Mouse (Mus musculus) kidney, embryonic 15.5 days (tissue): Measurements from ENCODE around the gene Zdhhc22. TPM values are rescaled to one million over a fixed set of nuclear protein-coding genes. Genes with fewer than 3 reads are reported as not detected.

Source experiments
- ATAC-seq: fragments of 200-750 bp; cut with Nextera tagmentation; replicated peaks from 2 replicates; pipeline ENCODE4 v1.8.0; 2017; ENCODE audit warnings: moderate TSS enrichment; ENCODE audit not compliant: low FRiP score
- H3K27ac ChIP-seq: fragments of 300-500 bp; sonication (generic); 2 replicates; pipeline ENCODE4 v1.5.1; 2015; ENCODE audit warnings: mild to moderate bottlenecking, inconsistent platforms
- H3K27me3 ChIP-seq: fragments of 300-500 bp; sonication (generic); 2 replicates; pipeline ENCODE4 v1.6.1; 2015; ENCODE audit warnings: inconsistent platforms
- H3K36me3 ChIP-seq: fragments of 300-500 bp; sonication (generic); 2 replicates; pipeline ENCODE4 v1.6.1; 2015; ENCODE audit warnings: inconsistent platforms
- H3K4me1 ChIP-seq: fragments of 300-500 bp; sonication (generic); 2 replicates; pipeline ENCODE4 v1.6.1; 2015; ENCODE audit warnings: inconsistent platforms
- H3K4me2 ChIP-seq: fragments of 300-500 bp; sonication (generic); 2 replicates; pipeline ENCODE4 v1.6.1; 2015; ENCODE audit warnings: moderate library complexity, mild to moderate bottlenecking, inconsistent platforms
- H3K4me3 ChIP-seq: fragments of 300-500 bp; sonication (generic); replicated peaks from 2 replicates; pipeline ENCODE4 v1.5.1; 2015; ENCODE audit warnings: mild to moderate bottlenecking, inconsistent platforms
- H3K9ac ChIP-seq: fragments of 300-500 bp; sonication (generic); 2 replicates; pipeline ENCODE4 v1.6.1; 2015; ENCODE audit warnings: mild to moderate bottlenecking, inconsistent platforms
- H3K9me3 ChIP-seq: fragments of 300-500 bp; sonication (generic); replicated peaks from 2 replicates; pipeline ENCODE4 v1.6.1; 2016; ENCODE audit warnings: inconsistent platforms
- WGBS: fragments of 180-500 bp; shearing (Covaris S2); methylation state at CpG from one replicate; pipeline ENCODE4 v1.1.7; 2015; ENCODE audit warnings: mixed read lengths; 5-methylcytosine and 5-hydroxymethylcytosine counted together
- polyA plus RNA-seq: library from polyadenylated mRNA; unstranded; fragments of >200 nt; fragmentation: Nextera tagmentation; extraction: Ambion mirVana; gene quantifications from 2 replicates; pipeline ENCODE4 v1.2.1, GENCODE M21; 2015

Gene Zdhhc22
- polyA plus RNA-seq, 1 experiment from 2014 or later = 0.08 TPM

- Histone ChIP-seq H3K36me3 (no peaks in the 10 kb centered on the region), H3K27ac (no peak overlapping the region), H3K4me1 (peaks cover 15% of the 10 kb centered on the region), H3K9me3 (no peaks in the 10 kb centered on the region), H3K4me2 (no peak overlapping the region), H3K27me3 (peaks cover 70% of the 10 kb centered on the region), H3K4me3 (no peak overlapping the region), H3K9ac (no peak overlapping the region)
- ATAC-seq = no peak
- WGBS = 28% methylated on average over 2 of the region's 2 CpGs
Observed at GRCm38 (mm10) chr12:86990755-86991110, 503 bp upstream of the Zdhhc22 start.

GRCm38 (mm10) chr12:86989378-86989777, 852 bp downstream of the Zdhhc22 start:
- no peak overlapping the region for H3K9ac ChIP-seq
- H3K27ac ChIP-seq = no peak overlapping the region
- ATAC-seq = no peak
- WGBS = 7% methylated on average over 15 of the region's 15 CpGs
- no peaks in the 10 kb centered on the region for H3K9me3 ChIP-seq
- H3K36me3 ChIP-seq = no peaks in the 10 kb centered on the region
- 0 out of 2 replicates have a peak overlapping the region, but pooled peaks have one; percentile 23 for H3K4me3 ChIP-seq
- peaks cover 15% of the 10 kb centered on the region for H3K4me1 ChIP-seq
- peaks cover 82% of the 10 kb centered on the region for H3K27me3 ChIP-seq
- H3K4me2 ChIP-seq = peak overlapping the region; percentile 55; the same call in 1 of the 2 replicates

GRCm38 (mm10) chr12:86988227-86988626, 2.0 kb downstream of the Zdhhc22 start:
- Histone ChIP-seq H3K4me3 (no peak overlapping the region), H3K4me2 (no peak overlapping the region), H3K27me3 (peaks cover 94% of the 10 kb centered on the region), H3K36me3 (no peaks in the 10 kb centered on the region), H3K9ac (no peak overlapping the region), H3K27ac (no peak overlapping the region), H3K4me1 (peaks cover 15% of the 10 kb centered on the region), H3K9me3 (no peaks in the 10 kb centered on the region)
- 49% methylated on average over 16 of the region's 16 CpGs for WGBS
- no peak for ATAC-seq

- no peak overlapping the region for H3K27ac ChIP-seq
- ATAC-seq = no peak
- H3K4me3 ChIP-seq = no peak overlapping the region
- H3K4me2 ChIP-seq = no peak overlapping the region
- H3K27me3 ChIP-seq = peaks cover 97% of the 10 kb centered on the region
- H3K4me1 ChIP-seq = peaks cover 15% of the 10 kb centered on the region
- H3K9me3 ChIP-seq = no peaks in the 10 kb centered on the region
- H3K36me3 ChIP-seq = no peaks in the 10 kb centered on the region
- 62% methylated on average over 4 of the region's 4 CpGs for WGBS
- H3K9ac ChIP-seq = no peak overlapping the region
Observed at GRCm38 (mm10) chr12:86986562-86986961, 3.7 kb downstream of the Zdhhc22 start.

- no peak overlapping the region for H3K4me2 ChIP-seq
- H3K36me3 ChIP-seq = no peaks in the 10 kb centered on the region
- H3K27ac ChIP-seq = no peak overlapping the region
- ATAC-seq = no peak
- no peaks in the 10 kb centered on the region for H3K9me3 ChIP-seq
- H3K4me3 ChIP-seq = no peak overlapping the region
- H3K4me1 ChIP-seq = peaks cover under 1% of the 10 kb centered on the region; the same call in 1 of the 2 replicates
- WGBS = 7% methylated on average over 6 of the region's 6 CpGs
- peaks cover 92% of the 10 kb centered on the region for H3K27me3 ChIP-seq
- no peak overlapping the region for H3K9ac ChIP-seq
Observed at GRCm38 (mm10) chr12:86984194-86984555, 6.1 kb downstream of the Zdhhc22 start.

- H3K4me3 ChIP-seq = no peak overlapping the region
- H3K27me3 ChIP-seq = peaks cover 92% of the 10 kb centered on the region
- H3K4me1 ChIP-seq = no peaks in the 10 kb centered on the region
- no peak overlapping the region for H3K4me2 ChIP-seq
- no peak overlapping the region for H3K9ac ChIP-seq
- 1% methylated on average over 28 of the region's 28 CpGs for WGBS
- H3K9me3 ChIP-seq = no peaks in the 10 kb centered on the region
- H3K27ac ChIP-seq = no peak overlapping the region
- ATAC-seq = peak; percentile 69; the same call in 1 of the 2 replicates
- H3K36me3 ChIP-seq = no peaks in the 10 kb centered on the region
Observed at GRCm38 (mm10) chr12:86983470-86984193, 6.6 kb downstream of the Zdhhc22 start.

GRCm38 (mm10) chr12:86981180-86981579, 9.1 kb downstream of the Zdhhc22 start:
- Histone ChIP-seq H3K36me3 (no peaks in the 10 kb centered on the region), H3K4me2 (no peak overlapping the region), H3K9me3 (no peaks in the 10 kb centered on the region), H3K9ac (no peak overlapping the region), H3K4me1 (peaks cover 9% of the 10 kb centered on the region), H3K27me3 (peaks cover 75% of the 10 kb centered on the region), H3K4me3 (no peak overlapping the region), H3K27ac (no peak overlapping the region)
- WGBS = 28% methylated on average over 9 of the region's 9 CpGs
- ATAC-seq = no peak

GRCm38 (mm10) chr12:86977833-86978232, 12.4 kb downstream of the Zdhhc22 start:
- Histone ChIP-seq H3K27me3 (peaks cover 48% of the 10 kb centered on the region), H3K27ac (no peak overlapping the region), H3K36me3 (no peaks in the 10 kb centered on the region), H3K9ac (no peak overlapping the region), H3K4me2 (peak overlapping the region; percentile 23; the same call in 1 of the 2 replicates), H3K9me3 (no peaks in the 10 kb centered on the region), H3K4me3 (no peak overlapping the region), H3K4me1 (peaks cover 34% of the 10 kb centered on the region)
- 19% methylated on average over 15 of the region's 15 CpGs for WGBS
- peak; percentile 34 for ATAC-seq

GRCm38 (mm10) chr12:86976511-86977168, 13.6 kb downstream of the Zdhhc22 start:
- WGBS = 63% methylated on average over 6 of the region's 6 CpGs

GRCm38 (mm10) chr12:86975761-86976160, 14.5 kb downstream of the Zdhhc22 start:
- H3K4me2 ChIP-seq = no peak overlapping the region
- 68% methylated on average over 10 of the region's 10 CpGs for WGBS
- H3K4me1 ChIP-seq = peaks cover 34% of the 10 kb centered on the region
- H3K4me3 ChIP-seq = no peak overlapping the region
- ATAC-seq = no peak
- no peaks in the 10 kb centered on the region for H3K36me3 ChIP-seq
- H3K9ac ChIP-seq = no peak overlapping the region
- no peaks in the 10 kb centered on the region for H3K9me3 ChIP-seq
- H3K27ac ChIP-seq = no peak overlapping the region
- peaks cover 28% of the 10 kb centered on the region for H3K27me3 ChIP-seq

More at GRCm38 (mm10) chr12:86976511-86977168, 13.6 kb downstream of the Zdhhc22 start:
- H3K9me3 ChIP-seq = no peaks in the 10 kb centered on the region
- H3K27ac ChIP-seq = no peak overlapping the region
- no peak for ATAC-seq
- no peak overlapping the region for H3K4me3 ChIP-seq
- peaks cover 34% of the 10 kb centered on the region for H3K4me1 ChIP-seq
- H3K9ac ChIP-seq = no peak overlapping the region
- no peaks in the 10 kb centered on the region for H3K36me3 ChIP-seq
- H3K4me2 ChIP-seq = no peak overlapping the region
- H3K27me3 ChIP-seq = peaks cover 37% of the 10 kb centered on the region

- Histone ChIP-seq H3K4me3 (peak overlapping the region; percentile 35), H3K36me3 (no peaks in the 10 kb centered on the region), H3K27me3 (peaks cover 18% of the 10 kb centered on the region), H3K27ac (no peak overlapping the region), H3K4me1 (peaks cover 34% of the 10 kb centered on the region), H3K9me3 (no peaks in the 10 kb centered on the region), H3K4me2 (peak overlapping the region; percentile 71), H3K9ac (peak overlapping the region; percentile 37; the same call in 1 of the 2 replicates)
- WGBS = 7% methylated on average over 40 of the region's 40 CpGs
- peak; percentile 74 for ATAC-seq
Observed at GRCm38 (mm10) chr12:86974387-86975288, 15.6 kb downstream of the Zdhhc22 start.

- WGBS = 44% methylated on average over 8 of the region's 8 CpGs
- Histone ChIP-seq H3K4me3 (no peak overlapping the region), H3K9ac (no peak overlapping the region), H3K4me1 (peaks cover 34% of the 10 kb centered on the region), H3K9me3 (no peaks in the 10 kb centered on the region), H3K4me2 (no peak overlapping the region), H3K27ac (no peak overlapping the region), H3K27me3 (peaks cover 12% of the 10 kb centered on the region), H3K36me3 (no peaks in the 10 kb centered on the region)
- no peak for ATAC-seq
Observed at GRCm38 (mm10) chr12:86973706-86974105, 16.5 kb downstream of the Zdhhc22 start.
